Mouse (Mus musculus): ENCODE data around the gene Lypd6b. TPM values are rescaled to one million over a fixed set of nuclear protein-coding genes. Genes with fewer than 3 reads are reported as not detected.

The Lypd6b gene
- polyA plus RNA-seq, 1 experiment from 2014 or later, result 2.6 TPM

DNA sequence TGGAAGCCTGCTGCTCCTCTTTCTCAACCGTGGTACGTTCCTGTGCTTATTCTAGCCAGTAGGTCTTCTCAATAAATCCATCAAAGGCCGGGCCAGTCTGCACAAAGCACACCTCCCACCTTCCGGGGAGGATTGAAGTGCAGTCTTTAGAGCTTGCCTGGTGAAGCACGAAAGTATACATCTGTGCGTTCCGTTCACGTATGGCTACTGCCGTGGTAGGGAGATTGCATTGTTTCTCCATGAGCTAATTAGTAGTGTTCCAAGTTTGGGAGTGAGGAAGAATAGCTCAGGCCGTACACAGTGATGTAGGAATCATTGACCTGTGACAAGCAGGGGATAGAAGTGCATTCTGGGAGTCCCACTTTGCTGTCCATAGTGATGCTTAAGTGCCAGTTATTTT, 130.0 kb downstream of the Lypd6b start:
- H3K4me3 ChIP-seq, result no peak overlapping the region
- H3K9ac ChIP-seq, result no peak overlapping the region
- no peaks in the 10 kb centered on the region for H3K27me3 ChIP-seq (replicated peaks)
- no peaks in the 10 kb centered on the region for H3K36me3 ChIP-seq
- WGBS, result 77% methylated on average over 10 of the region's 10 CpGs
- no peak for ATAC-seq (ENCODE audit: insufficient number of reproducible peaks, low FRiP score)
- no peak overlapping the region for H3K27ac ChIP-seq (ENCODE audit: poor library complexity, severe bottlenecking)
- H3K4me1 ChIP-seq (replicated peaks), result no peaks in the 10 kb centered on the region
- no peak overlapping the region for H3K4me2 ChIP-seq
- no peaks in the 10 kb centered on the region for H3K9me3 ChIP-seq (replicated peaks)

DNA sequence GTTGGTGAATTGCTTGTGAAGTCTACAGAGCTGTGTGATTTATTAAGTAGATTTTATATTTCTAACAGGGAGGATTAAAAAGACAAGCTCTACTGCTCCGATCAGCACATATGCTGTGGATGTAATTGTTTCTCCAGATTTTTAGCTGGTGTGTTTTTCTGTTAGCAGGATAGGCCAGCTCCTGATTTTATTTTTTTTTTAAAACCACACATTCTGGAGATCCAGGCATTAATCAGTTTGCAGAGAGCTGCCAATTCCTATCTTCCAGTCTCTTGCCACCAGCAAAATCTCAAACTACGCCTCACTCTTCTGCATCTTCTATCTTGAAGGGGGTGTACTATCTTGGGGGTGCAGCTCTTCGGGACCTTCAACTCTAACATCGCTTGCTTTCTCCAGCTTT, 130.6 kb downstream of the Lypd6b start:
- Histone ChIP-seq H3K36me3 (no peaks in the 10 kb centered on the region), H3K9me3 (replicated peaks) (no peaks in the 10 kb centered on the region), H3K4me1 (replicated peaks) (no peaks in the 10 kb centered on the region), H3K4me2 (no peak overlapping the region), H3K27me3 (replicated peaks) (no peaks in the 10 kb centered on the region), H3K4me3 (no peak overlapping the region), H3K27ac (ENCODE audit: poor library complexity, severe bottlenecking) (no peak overlapping the region), H3K9ac (no peak overlapping the region)
- no peak for ATAC-seq (ENCODE audit: insufficient number of reproducible peaks, low FRiP score)
- 62% methylated on average over 4 of the region's 4 CpGs for WGBS

DNA sequence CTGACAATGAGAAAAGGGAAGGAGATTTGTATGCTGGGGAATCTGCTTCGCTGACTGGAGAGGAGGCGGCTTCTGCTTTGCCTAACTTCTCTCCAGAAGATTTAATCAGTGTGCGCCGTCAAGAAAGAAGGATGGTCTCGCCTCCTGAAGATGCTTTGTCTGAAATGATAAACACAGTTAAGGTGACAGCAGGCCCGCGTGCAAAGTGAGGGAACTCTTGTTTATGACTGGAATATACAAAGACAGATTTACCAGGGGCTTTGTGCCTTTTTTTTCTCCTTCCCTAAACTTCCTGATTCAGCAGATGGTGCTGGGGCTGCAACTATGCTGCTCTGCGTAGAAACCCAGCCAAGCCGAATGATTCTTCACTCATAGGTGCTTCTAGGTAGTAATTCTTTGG, 131.2 kb downstream of the Lypd6b start:
- no peak overlapping the region for H3K4me2 ChIP-seq
- no peak overlapping the region for H3K27ac ChIP-seq (ENCODE audit: poor library complexity, severe bottlenecking)
- H3K9me3 ChIP-seq (replicated peaks), result no peaks in the 10 kb centered on the region
- no peaks in the 10 kb centered on the region for H3K36me3 ChIP-seq
- no peak for ATAC-seq (ENCODE audit: insufficient number of reproducible peaks, low FRiP score)
- no peak overlapping the region for H3K4me3 ChIP-seq
- 0 out of 2 replicates have a peak, but pooled peaks cover 2% of the 10 kb centered on the region for H3K4me1 ChIP-seq (replicated peaks)
- WGBS, result 36% methylated on average over 9 of the region's 9 CpGs
- H3K27me3 ChIP-seq (replicated peaks), result no peaks in the 10 kb centered on the region
- H3K9ac ChIP-seq, result no peak overlapping the region

DNA sequence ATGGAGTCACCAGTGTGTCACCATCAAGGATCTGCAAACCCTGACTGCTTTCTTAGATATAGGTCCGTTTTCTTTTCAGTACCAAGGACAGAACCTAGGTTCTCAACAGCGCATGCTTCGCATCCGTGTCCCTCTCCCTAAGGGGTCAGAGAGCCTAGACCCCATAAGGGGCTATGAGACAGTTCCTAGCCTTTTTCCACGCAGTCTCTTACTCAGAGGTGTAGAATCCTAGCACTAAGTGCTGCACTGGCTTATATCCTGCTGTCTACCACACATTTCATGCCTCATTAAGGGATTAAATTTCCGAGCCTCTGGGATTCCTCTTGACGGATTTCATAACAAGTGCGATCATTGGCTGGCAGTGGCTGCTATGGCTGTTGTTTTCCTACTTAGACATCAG, 134.5 kb downstream of the Lypd6b start:
- Histone ChIP-seq H3K4me1 (replicated peaks) (0 out of 2 replicates have a peak, but pooled peaks cover 3% of the 10 kb centered on the region), H3K27me3 (replicated peaks) (no peaks in the 10 kb centered on the region), H3K27ac (ENCODE audit: poor library complexity, severe bottlenecking) (no peak overlapping the region), H3K36me3 (no peaks in the 10 kb centered on the region), H3K4me2 (no peak overlapping the region), H3K4me3 (no peak overlapping the region), H3K9ac (no peak overlapping the region), H3K9me3 (replicated peaks) (no peaks in the 10 kb centered on the region)
- 52% methylated on average over 8 of the region's 8 CpGs for WGBS
- ATAC-seq (ENCODE audit: insufficient number of reproducible peaks, low FRiP score), result no peak

DNA sequence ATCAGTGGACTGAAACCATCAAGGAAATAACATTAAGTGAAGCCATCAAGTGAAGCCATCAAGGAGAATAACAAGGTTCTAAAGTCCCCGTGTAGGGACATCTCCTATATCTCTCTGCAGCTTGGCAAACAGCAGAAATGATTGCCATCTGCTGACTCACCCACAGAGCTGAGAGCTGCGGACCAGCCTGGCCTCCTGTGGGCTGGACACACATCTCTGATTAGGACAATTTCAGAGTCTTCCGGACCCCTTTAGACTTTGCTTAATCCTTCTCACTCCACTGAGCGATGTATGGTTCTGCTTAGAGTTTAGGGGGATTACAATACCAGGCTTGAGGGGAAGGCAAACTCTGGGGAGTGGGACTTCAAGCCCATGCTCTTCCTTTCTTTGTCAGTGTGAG, 135.3 kb downstream of the Lypd6b start:
- ATAC-seq (ENCODE audit: insufficient number of reproducible peaks, low FRiP score), result no peak
- H3K4me1 ChIP-seq (replicated peaks), result 0 out of 2 replicates have a peak, but pooled peaks cover 3% of the 10 kb centered on the region
- no peak overlapping the region for H3K9ac ChIP-seq
- WGBS, result 72% methylated on average over 4 of the region's 4 CpGs
- H3K27ac ChIP-seq (ENCODE audit: poor library complexity, severe bottlenecking), result no peak overlapping the region
- no peaks in the 10 kb centered on the region for H3K36me3 ChIP-seq
- no peak overlapping the region for H3K4me3 ChIP-seq
- H3K27me3 ChIP-seq (replicated peaks), result no peaks in the 10 kb centered on the region
- no peak overlapping the region for H3K4me2 ChIP-seq
- H3K9me3 ChIP-seq (replicated peaks), result no peaks in the 10 kb centered on the region

DNA sequence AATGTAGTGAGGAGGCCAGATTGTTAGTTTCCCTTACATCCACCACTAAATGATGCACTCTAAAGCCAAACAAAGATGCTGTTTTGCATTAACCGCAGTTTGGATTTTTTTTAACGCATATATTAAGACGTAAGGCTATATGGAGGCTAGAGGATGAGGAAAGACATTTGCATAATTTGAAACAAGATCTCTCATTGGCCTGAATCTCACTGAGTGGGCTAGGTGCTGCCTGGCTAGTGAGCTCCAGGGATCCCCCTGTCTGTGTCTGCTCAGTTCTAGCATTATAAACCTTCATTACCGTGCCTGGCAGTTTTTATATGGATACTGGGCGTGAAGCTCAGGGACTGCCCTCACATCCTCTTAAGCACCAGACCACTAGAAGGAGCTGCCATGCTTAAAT, 138.7 kb downstream of the Lypd6b start:
- ATAC-seq (ENCODE audit: insufficient number of reproducible peaks, low FRiP score), result no peak
- H3K27me3 ChIP-seq (replicated peaks), result no peaks in the 10 kb centered on the region
- H3K4me3 ChIP-seq, result no peak overlapping the region
- no peaks in the 10 kb centered on the region for H3K36me3 ChIP-seq
- no peaks in the 10 kb centered on the region for H3K9me3 ChIP-seq (replicated peaks)
- H3K27ac ChIP-seq (ENCODE audit: poor library complexity, severe bottlenecking), result no peak overlapping the region
- WGBS, result 72% methylated on average over 5 of the region's 5 CpGs
- no peak overlapping the region for H3K9ac ChIP-seq
- 0 out of 2 replicates have a peak, but pooled peaks cover 3% of the 10 kb centered on the region for H3K4me1 ChIP-seq (replicated peaks)
- no peak overlapping the region for H3K4me2 ChIP-seq

DNA sequence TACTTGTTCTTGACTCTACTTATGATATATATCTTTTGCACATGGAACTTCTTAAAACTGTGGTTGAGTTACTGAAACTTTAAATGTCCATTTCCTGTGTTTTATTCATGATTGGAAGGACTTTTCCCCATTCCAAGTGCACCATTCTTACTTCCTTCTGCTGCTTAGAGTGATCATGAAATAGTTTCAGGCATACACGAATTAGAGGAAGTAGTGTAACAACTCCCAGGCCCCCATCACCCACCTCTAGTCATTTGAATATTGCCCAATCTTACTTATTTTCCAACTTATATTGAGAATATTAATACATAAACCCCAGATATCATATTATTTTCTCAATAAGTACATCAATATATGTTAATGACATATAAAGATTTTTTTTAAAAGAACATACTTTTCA, 139.9 kb downstream of the Lypd6b start:
- Histone ChIP-seq H3K9ac (no peak overlapping the region), H3K27ac (ENCODE audit: poor library complexity, severe bottlenecking) (no peak overlapping the region), H3K27me3 (replicated peaks) (no peaks in the 10 kb centered on the region), H3K9me3 (replicated peaks) (no peaks in the 10 kb centered on the region), H3K4me1 (replicated peaks) (0 out of 2 replicates have a peak, but pooled peaks cover 3% of the 10 kb centered on the region), H3K4me2 (no peak overlapping the region), H3K4me3 (no peak overlapping the region), H3K36me3 (no peaks in the 10 kb centered on the region)
- ATAC-seq (ENCODE audit: insufficient number of reproducible peaks, low FRiP score), result no peak
- WGBS, result 56% methylated on average over 1 of the region's 1 CpGs

DNA sequence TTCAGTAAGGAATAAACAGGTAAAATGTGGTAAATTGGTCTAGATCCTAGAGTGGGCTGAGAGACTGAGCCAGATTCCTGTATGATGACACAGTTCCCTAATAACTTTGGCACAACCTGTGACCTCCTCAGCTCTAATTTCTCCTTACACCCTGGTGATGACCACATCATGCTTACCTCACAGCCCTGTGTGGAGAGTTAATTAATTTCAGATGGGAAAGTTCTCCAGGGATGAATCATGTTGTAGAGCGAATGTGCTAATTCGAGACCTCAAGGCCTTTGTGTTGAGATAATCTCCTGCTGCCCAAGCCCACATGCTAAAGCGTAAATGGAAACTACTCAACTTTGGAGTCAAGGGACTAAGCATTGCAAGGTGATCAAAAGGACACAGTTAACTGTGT, 142.4 kb downstream of the Lypd6b start:
- Histone ChIP-seq H3K27ac (ENCODE audit: poor library complexity, severe bottlenecking) (no peak overlapping the region), H3K27me3 (replicated peaks) (no peaks in the 10 kb centered on the region), H3K4me3 (no peak overlapping the region), H3K9me3 (replicated peaks) (0 out of 2 replicates have a peak, but pooled peaks cover 3% of the 10 kb centered on the region), H3K4me1 (replicated peaks) (no peaks in the 10 kb centered on the region), H3K36me3 (no peaks in the 10 kb centered on the region), H3K9ac (no peak overlapping the region), H3K4me2 (no peak overlapping the region)
- no peak for ATAC-seq (ENCODE audit: insufficient number of reproducible peaks, low FRiP score)
- 71% methylated on average over 3 of the region's 3 CpGs for WGBS

DNA sequence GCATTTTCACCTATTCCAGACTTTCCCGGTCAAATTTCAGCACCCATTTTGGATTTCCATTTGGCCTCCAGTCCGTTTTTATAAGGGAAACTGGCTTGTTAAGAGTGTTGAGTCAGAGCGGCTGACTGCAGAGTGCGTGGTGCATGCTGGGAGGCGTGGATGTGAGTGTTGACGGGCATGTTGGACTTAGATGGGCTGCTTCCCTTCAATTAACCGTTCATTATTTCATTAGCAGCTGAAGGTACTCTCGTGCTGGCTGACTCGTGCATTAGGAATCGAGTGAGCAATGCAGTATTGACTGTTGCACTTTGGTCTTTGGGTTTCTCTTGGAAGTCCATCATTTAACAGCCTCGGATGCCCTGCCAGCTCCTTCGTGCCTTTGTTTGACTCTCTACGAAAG, 150.1 kb downstream of the Lypd6b start:
- ATAC-seq (ENCODE audit: insufficient number of reproducible peaks, low FRiP score), result no peak
- Histone ChIP-seq H3K4me3 (no peak overlapping the region), H3K27me3 (replicated peaks) (no peaks in the 10 kb centered on the region), H3K27ac (ENCODE audit: poor library complexity, severe bottlenecking) (no peak overlapping the region), H3K9me3 (replicated peaks) (0 out of 2 replicates have a peak, but pooled peaks cover 3% of the 10 kb centered on the region), H3K4me1 (replicated peaks) (peaks cover 6% of the 10 kb centered on the region; the same call in 1 of the 2 replicates), H3K36me3 (no peaks in the 10 kb centered on the region), H3K9ac (no peak overlapping the region), H3K4me2 (no peak overlapping the region)
- 57% methylated on average over 13 of the region's 13 CpGs for WGBS

DNA sequence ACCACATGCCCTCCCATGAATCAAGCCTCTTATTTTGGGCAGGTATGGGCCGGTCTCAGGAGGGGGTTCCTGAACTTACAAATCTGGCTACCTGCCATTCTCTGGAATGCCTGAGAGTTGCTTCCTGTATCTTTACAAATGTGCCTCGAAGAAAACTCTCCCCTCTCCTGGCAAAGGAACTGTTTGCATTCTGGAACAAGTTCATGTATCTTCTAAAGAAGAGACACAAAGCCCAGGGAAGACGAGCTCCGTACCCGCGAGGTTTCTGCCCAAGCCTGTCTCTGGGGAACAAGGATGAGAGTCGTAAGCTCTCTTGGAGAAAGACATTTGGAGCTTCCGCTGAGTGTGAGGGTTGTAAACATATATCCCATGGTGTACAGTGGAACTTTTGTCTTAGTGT, 150.8 kb downstream of the Lypd6b start:
- Histone ChIP-seq H3K4me2 (no peak overlapping the region), H3K36me3 (no peaks in the 10 kb centered on the region), H3K9ac (no peak overlapping the region), H3K9me3 (replicated peaks) (no peaks in the 10 kb centered on the region), H3K27ac (ENCODE audit: poor library complexity, severe bottlenecking) (no peak overlapping the region), H3K4me1 (replicated peaks) (peaks cover 6% of the 10 kb centered on the region; the same call in 1 of the 2 replicates), H3K4me3 (no peak overlapping the region), H3K27me3 (replicated peaks) (no peaks in the 10 kb centered on the region)
- WGBS, result 78% methylated on average over 8 of the region's 8 CpGs
- ATAC-seq (ENCODE audit: insufficient number of reproducible peaks, low FRiP score), result no peak

DNA sequence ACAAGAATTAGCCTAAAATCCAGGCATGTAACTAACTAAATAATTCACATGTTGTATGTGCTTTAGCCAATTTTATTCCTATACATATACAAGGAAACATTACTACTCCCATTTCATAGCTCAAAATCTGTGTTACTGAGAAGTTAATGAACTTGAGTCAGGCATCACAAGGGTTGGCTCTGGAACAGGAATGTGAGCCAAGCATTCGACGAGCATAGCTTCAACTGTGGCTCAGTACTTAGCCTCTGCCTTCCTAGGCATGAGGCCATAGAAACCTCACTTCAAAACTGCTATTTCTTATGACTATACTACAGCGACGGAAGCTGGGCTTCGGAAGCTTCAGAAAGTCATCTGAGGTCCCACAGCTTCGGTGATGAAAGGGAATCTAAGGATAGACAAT, 152.9 kb downstream of the Lypd6b start:
- Histone ChIP-seq H3K27ac (ENCODE audit: poor library complexity, severe bottlenecking) (no peak overlapping the region), H3K4me2 (no peak overlapping the region), H3K4me3 (no peak overlapping the region), H3K9ac (no peak overlapping the region), H3K4me1 (replicated peaks) (peaks cover 6% of the 10 kb centered on the region; the same call in 1 of the 2 replicates), H3K36me3 (no peaks in the 10 kb centered on the region), H3K9me3 (replicated peaks) (no peaks in the 10 kb centered on the region), H3K27me3 (replicated peaks) (no peaks in the 10 kb centered on the region)
- ATAC-seq (ENCODE audit: insufficient number of reproducible peaks, low FRiP score), result no peak
- WGBS, result 76% methylated on average over 6 of the region's 6 CpGs

DNA sequence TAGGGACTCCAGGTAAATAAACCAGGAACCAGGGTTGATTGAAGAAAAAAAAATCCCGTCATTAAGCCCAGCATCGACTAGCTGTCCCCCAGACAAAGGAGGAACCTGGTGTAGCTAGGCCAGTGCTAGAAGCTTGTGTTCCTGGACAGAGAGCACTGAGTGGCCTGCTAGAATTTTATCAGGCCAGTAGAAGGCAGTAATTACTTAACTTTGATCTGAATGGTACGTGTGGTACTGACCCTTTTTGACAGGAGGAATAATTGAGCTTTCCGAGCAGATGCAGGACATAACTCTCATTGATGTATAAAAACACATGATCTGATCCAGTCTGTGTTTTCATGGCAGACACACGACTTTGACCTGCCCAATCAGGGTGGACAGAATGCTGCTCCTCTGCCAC, 154.6 kb downstream of the Lypd6b start:
- Histone ChIP-seq H3K4me1 (replicated peaks) (peaks cover 6% of the 10 kb centered on the region; the same call in 1 of the 2 replicates), H3K9me3 (replicated peaks) (no peaks in the 10 kb centered on the region), H3K4me2 (no peak overlapping the region), H3K27me3 (replicated peaks) (no peaks in the 10 kb centered on the region), H3K36me3 (no peaks in the 10 kb centered on the region), H3K9ac (no peak overlapping the region), H3K27ac (ENCODE audit: poor library complexity, severe bottlenecking) (no peak overlapping the region), H3K4me3 (no peak overlapping the region)
- WGBS, result 59% methylated on average over 5 of the region's 5 CpGs
- ATAC-seq (ENCODE audit: insufficient number of reproducible peaks, low FRiP score), result no peak
